Mouse (Mus musculus) heart, adult 2 months (tissue): ENCODE results near the gene 1110008L16Rik. TPM values are rescaled to one million over a fixed set of nuclear protein-coding genes. Genes with fewer than 3 reads are reported as not detected.

Experiments
- DNase-seq, 2 experiments: peaks; one replicate each; pipeline ENCODE4 v3.0.0; 2021
- H3K27ac ChIP-seq: fragments of 200-600 bp; 2 replicates; pipeline ENCODE4 v1.8.1; 2022
- H3K27me3 ChIP-seq: fragments of 200-500 bp; 2 replicates; pipeline ENCODE4 v1.6.1; 2012; ENCODE audit warnings: mild to moderate bottlenecking, low read length, inconsistent platforms, mixed read lengths; ENCODE audit not compliant: control insufficient read depth, insufficient read depth
- H3K36me3 ChIP-seq: fragments of 200-500 bp; 2 replicates; pipeline ENCODE4 v1.6.1; 2012; ENCODE audit warnings: low read length, inconsistent platforms; ENCODE audit not compliant: control insufficient read depth, insufficient read depth
- H3K4me1 ChIP-seq: fragments of 200-500 bp; 2 replicates; pipeline ENCODE4 v1.6.1; 2011; ENCODE audit warnings: low read length; ENCODE audit not compliant: control insufficient read depth, insufficient read depth
- H3K4me3 ChIP-seq: fragments of 200-600 bp; 2 replicates; pipeline ENCODE4 v1.8.1; 2022
- H3K79me2 ChIP-seq: fragments of 200-500 bp; replicated peaks from 2 replicates; pipeline ENCODE4 v1.6.1; 2012; ENCODE audit warnings: mild to moderate bottlenecking, inconsistent platforms, low read length, moderate library complexity, mixed read lengths; ENCODE audit not compliant: control insufficient read depth, insufficient read depth
- H3K9ac ChIP-seq: fragments of 200-500 bp; 2 replicates; pipeline ENCODE4 v1.6.1; 2012; ENCODE audit warnings: low read depth, mild to moderate bottlenecking, control low read depth, inconsistent platforms, low read length, mixed read lengths
- CTCF ChIP-seq: fragments of 200-600 bp; IDR thresholded peaks from 2 replicates; pipeline ENCODE4 v1.8.1; 2022; ENCODE audit warnings: antibody characterized with exemption, mild to moderate bottlenecking, moderate library complexity
- EP300 ChIP-seq: fragments of 200-500 bp; IDR thresholded peaks from 2 replicates; pipeline ENCODE4 v1.6.1; 2011; ENCODE audit warnings: low read depth, low read length, control low read depth; ENCODE audit not compliant: insufficient read depth
- POLR2A ChIP-seq: fragments of 200-500 bp; IDR thresholded peaks from 2 replicates; pipeline ENCODE4 v1.6.1; 2011; ENCODE audit warnings: mild to moderate bottlenecking, low read depth, low read length, control low read depth; ENCODE audit not compliant: insufficient read depth
- WGBS: fragments of 180-500 bp; shearing (Covaris S2); methylation state at CpG from one replicate; pipeline ENCODE4 v1.1.7; 2018; 5-methylcytosine and 5-hydroxymethylcytosine counted together
- intact Hi-C: fragments of 180-260 bp; cut with DNase I; formaldehyde crosslinking; loops from one replicate; pipeline ENCODE4 v1.15.1; 2025
- polyA plus RNA-seq: library from polyadenylated mRNA; depleted of rRNA; stranded (reverse); fragments of >200 nt; gene quantifications from 2 replicates; pipeline ENCODE4 v1.2.3, GENCODE M21; 2012
- total RNA-seq, 2 experiments: library from RNA; stranded (reverse); gene quantifications; 2 replicates each; pipeline ENCODE4 v1.2.3; 2021

The 1110008L16Rik gene
- total and polyA plus RNA-seq, 3 experiments = 4.0 to 11.4 (median 9.8) TPM

DNA sequence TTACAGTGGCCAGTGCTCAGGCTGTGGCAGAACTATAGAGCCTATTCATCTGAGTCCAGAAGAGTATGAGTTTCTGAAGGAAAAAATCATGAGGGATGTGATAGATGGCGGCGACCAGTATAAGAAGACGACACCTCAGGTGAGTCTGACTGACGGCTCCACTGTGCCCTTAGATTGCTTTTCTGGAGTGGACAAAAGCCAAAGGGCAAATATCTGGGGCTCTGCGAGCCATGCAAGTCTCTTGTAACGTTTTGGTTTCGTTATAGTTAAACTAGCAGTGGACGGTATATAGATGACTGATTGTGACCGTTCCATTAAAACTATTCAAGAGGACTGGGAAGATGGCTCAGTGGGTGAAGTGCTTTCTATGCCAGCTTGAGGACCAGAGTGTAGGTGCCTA, 9.4 kb downstream of the 1110008L16Rik start:
- Histone ChIP-seq H3K27me3 (no peaks in the 10 kb centered on the region), H3K79me2 (no peaks in the 10 kb centered on the region), H3K4me3 (no peak overlapping the region), H3K9ac (no peak overlapping the region), H3K4me1 (no peaks in the 10 kb centered on the region), H3K27ac (no peak overlapping the region), H3K36me3 (no peaks in the 10 kb centered on the region)
- intact Hi-C loops = loop anchor here (10.0 kb wide), 1 partner anchor 526 kb away; the partner anchor contains the start of gene Brms1l
- WGBS = 92% methylated on average over 9 of the region's 9 CpGs
- TF ChIP-seq POLR2A (no peak), CTCF (no peak), EP300 (no peak)
- no peak for DNase-seq

DNA sequence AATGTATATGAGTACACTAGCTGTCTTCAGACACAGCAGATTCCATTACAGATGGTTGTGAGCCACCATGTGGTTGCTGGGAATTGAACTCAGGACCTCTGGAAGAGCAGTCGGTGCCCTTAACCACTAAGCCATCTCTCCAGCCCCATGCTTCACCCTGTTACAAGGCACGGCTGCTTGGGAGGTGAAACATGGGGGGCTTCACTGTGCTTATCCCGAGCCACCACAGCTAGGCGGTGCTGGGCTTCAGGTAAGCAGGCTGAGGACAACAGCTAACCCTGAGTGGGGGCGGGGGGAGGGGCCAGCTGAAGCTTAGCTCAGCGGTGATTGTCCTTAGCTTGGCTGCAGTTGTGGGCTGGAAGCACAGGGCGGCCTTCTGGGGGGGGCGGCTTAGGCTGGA, 10.1 kb downstream of the 1110008L16Rik start:
- Histone ChIP-seq H3K4me3 (no peak overlapping the region), H3K36me3 (no peaks in the 10 kb centered on the region), H3K27ac (no peak overlapping the region), H3K9ac (no peak overlapping the region), H3K79me2 (no peaks in the 10 kb centered on the region), H3K27me3 (no peaks in the 10 kb centered on the region), H3K4me1 (no peaks in the 10 kb centered on the region)
- TF ChIP-seq POLR2A = no peak
- no peak for TF ChIP-seq EP300
- TF ChIP-seq CTCF = no peak
- 80% methylated on average over 8 of the region's 8 CpGs for WGBS
- DNase-seq = no peak
- intact Hi-C loops = loop anchor here (10.0 kb wide), 1 partner anchor 525 kb away; the partner anchor contains the start of gene Brms1l

DNA sequence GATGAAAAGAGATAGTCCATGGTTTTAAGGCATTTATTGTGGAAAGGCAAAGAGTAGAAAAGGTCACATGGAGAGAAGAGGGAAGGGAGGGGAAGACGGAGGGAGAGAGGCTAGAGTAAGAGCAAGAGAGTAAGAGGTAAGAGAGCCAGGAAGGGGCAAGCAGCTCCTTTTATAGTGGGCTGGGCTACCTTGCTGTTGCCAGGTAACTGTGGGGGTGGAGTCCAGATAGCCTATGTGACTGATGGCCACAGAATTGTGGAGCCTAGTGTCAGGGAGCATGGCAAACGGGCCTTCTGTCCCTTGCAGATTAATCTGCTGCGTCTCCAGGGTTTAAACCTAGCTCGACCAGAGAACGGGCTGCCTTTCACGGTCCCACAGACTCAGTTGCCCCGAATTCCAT, 12.5 kb downstream of the 1110008L16Rik start:
- intact Hi-C loops = no loop called here
- Histone ChIP-seq H3K27me3 (no peaks in the 10 kb centered on the region), H3K36me3 (no peaks in the 10 kb centered on the region), H3K27ac (no peak overlapping the region), H3K9ac (no peak overlapping the region), H3K4me3 (no peak overlapping the region), H3K4me1 (peaks cover 1% of the 10 kb centered on the region; the same call in 1 of the 2 replicates), H3K79me2 (no peaks in the 10 kb centered on the region)
- no peak for DNase-seq
- no peak for TF ChIP-seq POLR2A
- TF ChIP-seq CTCF = no peak
- no peak for TF ChIP-seq EP300
- WGBS = 90% methylated on average over 7 of the region's 7 CpGs

DNA sequence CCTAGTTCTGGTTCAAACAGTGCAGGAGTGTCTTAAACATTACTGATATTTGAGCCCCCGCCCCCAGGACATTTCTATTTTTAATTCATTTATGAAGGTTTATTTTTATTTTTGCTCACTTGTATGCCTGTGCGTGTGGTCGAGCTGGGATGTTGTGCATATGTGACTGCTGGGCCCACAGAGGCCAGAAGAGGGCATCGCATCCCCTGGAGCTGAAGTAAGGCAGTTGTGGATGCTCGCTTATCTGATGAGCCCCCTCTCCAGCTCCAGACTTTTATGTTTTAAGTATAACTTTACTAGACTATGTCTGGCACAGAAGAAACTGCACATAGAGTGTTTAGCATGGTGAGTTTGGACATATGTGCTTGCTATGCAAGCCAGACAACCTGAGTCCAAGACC, 14.5 kb downstream of the 1110008L16Rik start:
- no peak overlapping the region for H3K9ac ChIP-seq
- intact Hi-C loops = no loop called here
- no peaks in the 10 kb centered on the region for H3K79me2 ChIP-seq
- no peak for DNase-seq
- no peaks in the 10 kb centered on the region for H3K36me3 ChIP-seq
- H3K4me1 ChIP-seq = peaks cover 1% of the 10 kb centered on the region; the same call in 1 of the 2 replicates
- WGBS = 80% methylated on average over 5 of the region's 5 CpGs
- H3K4me3 ChIP-seq = no peak overlapping the region
- no peak for TF ChIP-seq EP300
- peak; percentile 31 for TF ChIP-seq CTCF
- H3K27me3 ChIP-seq = no peaks in the 10 kb centered on the region
- no peak overlapping the region for H3K27ac ChIP-seq

DNA sequence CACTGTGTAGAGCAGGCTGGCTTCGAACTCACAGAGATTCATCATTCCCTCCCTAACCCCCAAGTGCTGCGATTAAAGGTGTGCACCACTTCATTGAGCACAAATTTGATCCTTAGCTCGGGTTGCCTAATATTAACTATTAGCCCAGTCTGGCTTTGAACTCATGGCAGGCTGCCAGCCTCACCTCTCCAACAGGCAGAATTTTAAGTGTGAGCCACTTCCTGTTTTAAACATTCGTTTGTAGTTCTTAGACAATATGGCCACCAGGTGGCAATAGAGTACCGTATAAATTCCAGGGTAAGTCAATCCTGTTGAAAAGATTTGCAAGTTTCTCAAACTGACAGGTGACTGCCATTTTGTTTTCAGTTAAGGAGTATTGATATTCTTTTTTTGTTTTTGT, 15.8 kb downstream of the 1110008L16Rik start:
- H3K4me1 ChIP-seq = peaks cover 2% of the 10 kb centered on the region; the same call in 1 of the 2 replicates
- H3K27me3 ChIP-seq = no peaks in the 10 kb centered on the region
- H3K36me3 ChIP-seq = no peaks in the 10 kb centered on the region
- intact Hi-C loops = loop anchor here (1.0 kb wide), 1 partner anchor 184 kb away; no protein-coding TSS in a partner anchor
- DNase-seq = peak; percentile 44 to 59
- TF ChIP-seq EP300 = no peak
- peak; percentile 82 for TF ChIP-seq CTCF
- no peak for TF ChIP-seq POLR2A
- H3K9ac ChIP-seq = no peak overlapping the region
- no peak overlapping the region for H3K27ac ChIP-seq
- no peak overlapping the region for H3K4me3 ChIP-seq
- 32% methylated on average over 5 of the region's 5 CpGs for WGBS
- no peaks in the 10 kb centered on the region for H3K79me2 ChIP-seq

DNA sequence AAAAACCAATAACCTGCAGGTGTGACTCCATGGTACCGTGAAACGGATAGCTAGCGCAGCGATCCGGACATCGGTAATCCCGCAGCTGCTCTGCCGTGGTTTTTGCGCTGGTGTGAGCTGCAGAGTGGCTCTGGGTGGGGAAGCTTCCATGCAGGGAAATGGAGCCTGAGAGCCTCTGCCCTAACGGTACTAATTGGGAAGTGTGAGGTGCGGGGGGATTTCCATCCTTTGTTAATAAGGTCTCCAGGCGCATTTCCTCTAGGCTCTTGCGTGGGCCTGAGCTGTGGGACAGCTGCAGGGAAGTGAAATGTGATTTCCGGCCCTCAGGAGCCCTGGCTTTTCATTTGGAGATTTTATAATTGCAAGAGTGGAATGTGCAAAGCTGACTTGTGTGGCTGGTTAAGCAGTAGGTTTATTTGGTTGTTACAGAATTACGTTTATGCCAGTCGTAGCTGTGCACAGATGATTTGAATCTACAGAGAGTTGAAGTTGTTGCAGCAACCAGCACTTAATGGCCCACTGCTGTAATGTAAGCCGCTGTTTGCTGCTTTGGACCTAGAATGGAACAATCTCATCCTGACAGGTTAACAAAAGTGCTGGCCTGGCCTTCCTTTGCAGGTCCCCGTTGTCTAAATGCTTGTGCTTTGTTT, 22.4 kb downstream of the 1110008L16Rik start:
- H3K27ac ChIP-seq = peak overlapping the region; percentile 55
- 55% methylated on average over 18 of the region's 18 CpGs for WGBS

More for the DNA sequence above, 22.4 kb downstream of the 1110008L16Rik start:
- intact Hi-C loops = no loop called here
- peak; percentile 40 to 50 for DNase-seq
- peaks cover 5% of the 10 kb centered on the region for H3K4me1 ChIP-seq
- peak overlapping the region; percentile 37 for H3K4me3 ChIP-seq
- no peaks in the 10 kb centered on the region for H3K27me3 ChIP-seq
- H3K79me2 ChIP-seq = no peaks in the 10 kb centered on the region
- TF ChIP-seq EP300 (peak; percentile 81), POLR2A (peak; percentile 81), CTCF (no peak)
- no peaks in the 10 kb centered on the region; the same call in 1 of the 2 replicates for H3K36me3 ChIP-seq
- 0 out of 2 replicates have a peak overlapping the region, but pooled peaks have one; percentile 40 for H3K9ac ChIP-seq
